Mouse (Mus musculus) MEL-GATA-1-ER (cell line): ENCODE results near the gene Prl2c1.
"Not testable (repeated sequence)": the region's sequence is repeated elsewhere in the genome, so short reads cannot be mapped to it uniquely, and the experiment has no call there.

Experiments used
- DNase-seq: peaks from one replicate; pipeline ENCODE4 v3.0.0-alpha.2; 2012; ENCODE audit warnings: low read depth; ENCODE audit errors: extremely low read depth

The Prl2c1 gene

GRCm38 (mm10) chr13:27849042-27849441 is at the start of gene Prl2c1:
Gene Prl2c1 (plus strand): TSS chr13:27849342.
- DNase-seq: no peak

GRCm38 (mm10) chr13:27801354-27801753 is 47.8 kb upstream of the Prl2c1 start, which contains the start of gene Prl2a1:
Gene Prl2a1 (plus strand): TSS chr13:27801654.
- DNase-seq: no peak

GRCm38 (mm10) chr13:27802765-27803164 is 46.4 kb upstream of the Prl2c1 start:
- no peak for DNase-seq

- DNase-seq: not testable (repeated sequence)
Observed at GRCm38 (mm10) chr13:27904236-27904635, 55.1 kb downstream of the Prl2c1 start.
